Comparison of ENCODE assay signal across 8 mouse cellular contexts in genomic region chr2:164834531-164834930, GRCm38 (mm10). TPM values are rescaled to one million over a fixed set of nuclear protein-coding genes. Genes with fewer than 3 reads are reported as not detected.
DNase-seq lines count a peak whose midpoint lies in the region; ATAC-seq and TF ChIP-seq lines count a peak whose summit lies in the region.

No protein-coding gene starts in this region.

- peak; percentile 23 for DNase-seq in adrenal gland, postnatal 10 days
- DNase-seq in adrenal gland, adult 8-10 months, result no peak
- DNase-seq in MEL (ENCODE audit: low read depth, low spot score), result peak; percentile 52
- DNase-seq in limb, embryonic 10.5 days (ENCODE audit: low spot score), result no peak
- DNase-seq in midbrain, postnatal 0 days (ENCODE audit: low spot score), result no peak
- no peak for DNase-seq in adrenal gland, adult 18-20 months (ENCODE audit: low spot score in 2 of 2)
- no peak for DNase-seq in layer of hippocampus, adult 9-11 months

- H3K27ac ChIP-seq in MEL (ENCODE audit: control insufficient read depth, low read depth, low read length), result peak overlapping the region; percentile 48; the same call in 1 of the 2 replicates
- peak overlapping the region; percentile 99 for H3K27ac ChIP-seq in heart, embryonic 13.5 days (replicated peaks)
- H3K27ac ChIP-seq in limb, embryonic 10.5 days, result peak overlapping the region; percentile 93
- 0 out of 2 replicates have a peak overlapping the region, but pooled peaks have one; percentile 77 for H3K27ac ChIP-seq in midbrain, postnatal 0 days (ENCODE audit: low read depth, low read length)

- ATAC-seq in heart, embryonic 13.5 days (ENCODE audit: extremely low read depth, insufficient number of reproducible peaks, low FRiP score, low TSS enrichment), result no peak
- ATAC-seq in midbrain, postnatal 0 days (ENCODE audit: low FRiP score), result no peak

- TF ChIP-seq RAD21 in MEL (IDR thresholded peaks at IDR 0.05; ENCODE audit: low read depth, low read length), result no peak

- peak overlapping the region; percentile 98 for H3K4me2 ChIP-seq in heart, embryonic 13.5 days
- peak overlapping the region; percentile 99 for H3K4me2 ChIP-seq in midbrain, postnatal 0 days (ENCODE audit: low read depth, low read length, poor library complexity, severe bottlenecking)

- H3K27me3 ChIP-seq in MEL (ENCODE audit: control insufficient read depth in 1 of 2, insufficient read depth in 2 of 2, low read length in 2 of 2), result no peaks in the 10 kb centered on the region
- H3K27me3 ChIP-seq in heart, embryonic 13.5 days (replicated peaks), result no peaks in the 10 kb centered on the region
- H3K27me3 ChIP-seq in limb, embryonic 10.5 days (ENCODE audit: low read depth, poor library complexity, severe bottlenecking), result no peaks in the 10 kb centered on the region
- H3K27me3 ChIP-seq in midbrain, postnatal 0 days (ENCODE audit: insufficient read depth, low read length), result no peaks in the 10 kb centered on the region

- H3K36me3 ChIP-seq in MEL (ENCODE audit: control insufficient read depth in 1 of 2, insufficient read depth in 2 of 2, low read length in 2 of 2), result peaks cover 2% of the 10 kb centered on the region in 2 experiments; a peak in 1 of 4 replicates
- peaks cover 49% of the 10 kb centered on the region for H3K36me3 ChIP-seq in heart, embryonic 13.5 days
- H3K36me3 ChIP-seq in limb, embryonic 10.5 days, result peaks cover 42% of the 10 kb centered on the region
- peaks cover 21% of the 10 kb centered on the region for H3K36me3 ChIP-seq in midbrain, postnatal 0 days (ENCODE audit: insufficient read depth, low read length)

- no peak for TF ChIP-seq EP300 in MEL (IDR thresholded peaks at IDR 0.05; ENCODE audit: low read depth in 1 of 2, low read length in 2 of 2)

- WGBS in heart, embryonic 13.5 days, result 40% methylated on average over 8 of the region's 8 CpGs
- 52% methylated on average over 8 of the region's 8 CpGs for whole genome bisulfite sequencing in limb, embryonic 10.5 days
- WGBS in midbrain, postnatal 0 days, result 46% methylated on average over 8 of the region's 8 CpGs

- peak in 2 of 3 experiments; percentile 18 to 20; a peak in 3 of 6 replicates for TF ChIP-seq CTCF in MEL (IDR thresholded peaks at IDR 0.05 in 2 of 3, conservative IDR thresholded peaks at IDR 0.05 in 1 of 3; ENCODE audit: control insufficient read depth in 1 of 3, insufficient read depth in 1 of 3, low read depth in 2 of 3, low read length in 3 of 3, poor library complexity in 1 of 3, severe bottlenecking in 1 of 3)
- peak; percentile 24 for TF ChIP-seq CTCF in midbrain, postnatal 0 days (IDR thresholded peaks at IDR 0.05)

- peaks cover 18% of the 10 kb centered on the region for H3K79me2 ChIP-seq in MEL (ENCODE audit: control insufficient read depth, insufficient read depth, low read length, poor library complexity)

- H3K4me3 ChIP-seq in MEL (ENCODE audit: control insufficient read depth in 1 of 2, insufficient read depth in 1 of 2, low read depth in 2 of 2, low read length in 2 of 2), result peak overlapping the region; percentile 56 to 86
- H3K4me3 ChIP-seq in heart, embryonic 13.5 days, result peak overlapping the region; percentile 81
- H3K4me3 ChIP-seq in limb, embryonic 10.5 days, result peak overlapping the region; percentile 88
- H3K4me3 ChIP-seq in midbrain, postnatal 0 days (ENCODE audit: low read depth, low read length), result peak overlapping the region; percentile 60

- no peak; a peak in 1 of 4 replicates for TF ChIP-seq POLR2A in MEL (IDR thresholded peaks at IDR 0.05; ENCODE audit: control insufficient read depth in 1 of 2, insufficient read depth in 1 of 2, low read depth in 1 of 2, low read length in 2 of 2, poor library complexity in 1 of 2)

- H3K9me3 ChIP-seq in MEL (replicated peaks; ENCODE audit: insufficient read depth, low read length), result no peaks in the 10 kb centered on the region
- H3K9me3 ChIP-seq in heart, embryonic 13.5 days, result no peaks in the 10 kb centered on the region
- no peaks in the 10 kb centered on the region for H3K9me3 ChIP-seq in limb, embryonic 10.5 days (replicated peaks)
- H3K9me3 ChIP-seq in midbrain, postnatal 0 days (ENCODE audit: low read length), result no peaks in the 10 kb centered on the region

- peaks cover 0 to 5% of the 10 kb centered on the region in 2 experiments; a peak in 1 of 4 replicates for H3K4me1 ChIP-seq in MEL (ENCODE audit: control insufficient read depth in 1 of 2, insufficient read depth in 2 of 2, low read length in 2 of 2)
- H3K4me1 ChIP-seq in heart, embryonic 13.5 days, result peaks cover 31% of the 10 kb centered on the region
- H3K4me1 ChIP-seq in limb, embryonic 10.5 days, result peaks cover 27% of the 10 kb centered on the region
- H3K4me1 ChIP-seq in midbrain, postnatal 0 days (ENCODE audit: insufficient read depth, low read length), result peaks cover 10% of the 10 kb centered on the region

- peak overlapping the region; percentile 82 for H3K9ac ChIP-seq in MEL (ENCODE audit: control insufficient read depth, low read depth, low read length, poor library complexity, severe bottlenecking)
- H3K9ac ChIP-seq in heart, embryonic 13.5 days, result peak overlapping the region; percentile 94
- peak overlapping the region; percentile 63; the same call in 1 of the 2 replicates for H3K9ac ChIP-seq in midbrain, postnatal 0 days (replicated peaks; ENCODE audit: low read length, poor library complexity, severe bottlenecking)

TF ChIP-seq in MEL, 35 proteins besides CTCF, POLR2A, EP300 and RAD21 (continues in another document):
- TF ChIP-seq USF1 (IDR thresholded peaks at IDR 0.05; ENCODE audit: low read depth, low read length), result peak; percentile 31; the same call in 1 of the 2 replicates
- TF ChIP-seq TCF12 (IDR thresholded peaks at IDR 0.05; ENCODE audit: low read depth, low read length), result no peak

RNA-seq across cellular contexts. Expression of gene Neurl2, which starts 1.3 kb away (rescaled TPM):
- 1 to 10 TPM; 3.4 to 8.0 TPM for total RNA-seq in adrenal gland, postnatal 10 days (2021)
- 1 to 10 TPM in 3 of 4 experiments, under 1 TPM in 1; 0.90 to 4.9 (median 3.1) TPM for total RNA-seq in adrenal gland, adult 8-10 months (2022)
- 1.6 and 2.0 TPM in 2 replicates for total RNA-seq in MEL (2012; rRNA removed)
- polyA plus RNA-seq in MEL (2012; ENCODE audit: insufficient read depth in 1 of 2, insufficient read length in 2 of 2, low read depth in 1 of 2, low replicate concordance in 2 of 2, missing spikeins in 1 of 2), result 1 to 10 TPM in 1 of 2 experiments, not detected in 1; 2.6 TPM
- 44.5 and 46.7 TPM in 2 replicates for polyA plus RNA-seq in heart, embryonic 13.5 days (2015; fragmentation: Nextera tagmentation; extraction: Ambion mirVana)
- 4.0 and 6.9 TPM in 2 replicates for polyA plus RNA-seq in limb, embryonic 10.5 days (2016; fragmentation: Nextera tagmentation; extraction: Ambion mirVana)
- total RNA-seq in midbrain, postnatal 0 days (2014; rRNA removed), result 10.4 and 11.2 TPM in 2 replicates
- polyA plus RNA-seq in midbrain, postnatal 0 days (2015; fragmentation: Nextera tagmentation; extraction: Ambion mirVana), result 7.6 and 7.8 TPM in 2 replicates
- total RNA-seq in adrenal gland, adult 18-20 months (2021), result 1 to 10 TPM; 1.4 to 1.7 TPM

RNA-seq across cellular contexts. Expression of gene Ctsa, which starts 1.9 kb away (rescaled TPM):
- 100 to 1,000 TPM; 100 to 103 TPM for total RNA-seq in adrenal gland, postnatal 10 days (2021)
- 100 to 1,000 TPM; 103 to 166 (median 137) TPM for total RNA-seq in adrenal gland, adult 8-10 months (2022)
- 46.3 and 50.5 TPM in 2 replicates for total RNA-seq in MEL (2012; rRNA removed)
- polyA plus RNA-seq in MEL (2012; ENCODE audit: insufficient read depth in 1 of 2, insufficient read length in 2 of 2, low read depth in 1 of 2, low replicate concordance in 2 of 2, missing spikeins in 1 of 2), result 10 to 100 TPM in 1 of 2 experiments, not detected in 1; 87.7 TPM
- polyA plus RNA-seq in heart, embryonic 13.5 days (2015; fragmentation: Nextera tagmentation; extraction: Ambion mirVana), result 171 and 180 TPM in 2 replicates
- polyA plus RNA-seq in limb, embryonic 10.5 days (2016; fragmentation: Nextera tagmentation; extraction: Ambion mirVana), result 93.0 and 105 TPM in 2 replicates
- total RNA-seq in midbrain, postnatal 0 days (2014; rRNA removed), result 110 and 112 TPM in 2 replicates
- 101 and 102 TPM in 2 replicates for polyA plus RNA-seq in midbrain, postnatal 0 days (2015; fragmentation: Nextera tagmentation; extraction: Ambion mirVana)
- 100 to 1,000 TPM; 103 to 106 TPM for total RNA-seq in adrenal gland, adult 18-20 months (2021)

RNA-seq across cellular contexts. Expression of gene Spata25, which starts 6.2 kb away (rescaled TPM):
- not detected for total RNA-seq in adrenal gland, postnatal 10 days (2021)
- under 1 TPM in 2 of 4 experiments, not detected in 2; 0.51 to 0.86 TPM for total RNA-seq in adrenal gland, adult 8-10 months (2022)
- total RNA-seq in MEL (2012; rRNA removed), result 0.42 and 0.50 TPM in 2 replicates
- polyA plus RNA-seq in MEL (2012; ENCODE audit: insufficient read depth in 1 of 2, insufficient read length in 2 of 2, low read depth in 1 of 2, low replicate concordance in 2 of 2, missing spikeins in 1 of 2), result under 1 TPM in 1 of 2 experiments, not detected in 1; 0.13 TPM
- polyA plus RNA-seq in heart, embryonic 13.5 days (2015; fragmentation: Nextera tagmentation; extraction: Ambion mirVana), result not detected in 2 replicates
- polyA plus RNA-seq in limb, embryonic 10.5 days (2016; fragmentation: Nextera tagmentation; extraction: Ambion mirVana), result 0.36 TPM in 1 of 2 replicates, not detected in the other
- 1.1 TPM in 1 of 2 replicates, not detected in the other for total RNA-seq in midbrain, postnatal 0 days (2014; rRNA removed)
- polyA plus RNA-seq in midbrain, postnatal 0 days (2015; fragmentation: Nextera tagmentation; extraction: Ambion mirVana), result not detected in 2 replicates
- not detected for total RNA-seq in adrenal gland, adult 18-20 months (2021)

RNA-seq across cellular contexts. Expression of gene Zswim1, which starts 12.0 kb away (rescaled TPM):
- 1 to 10 TPM; 6.9 to 8.5 TPM for total RNA-seq in adrenal gland, postnatal 10 days (2021)
- total RNA-seq in adrenal gland, adult 8-10 months (2022), result 10 to 100 TPM; 11.1 to 15.3 (median 13.4) TPM
- 7.1 and 8.2 TPM in 2 replicates for total RNA-seq in MEL (2012; rRNA removed)
- 10 to 100 TPM in 1 of 2 experiments, not detected in 1; 17.4 TPM for polyA plus RNA-seq in MEL (2012; ENCODE audit: insufficient read depth in 1 of 2, insufficient read length in 2 of 2, low read depth in 1 of 2, low replicate concordance in 2 of 2, missing spikeins in 1 of 2)
- polyA plus RNA-seq in heart, embryonic 13.5 days (2015; fragmentation: Nextera tagmentation; extraction: Ambion mirVana), result 8.7 and 9.0 TPM in 2 replicates
- polyA plus RNA-seq in limb, embryonic 10.5 days (2016; fragmentation: Nextera tagmentation; extraction: Ambion mirVana), result 24.3 and 24.6 TPM in 2 replicates
- total RNA-seq in midbrain, postnatal 0 days (2014; rRNA removed), result 24.8 and 25.1 TPM in 2 replicates
- polyA plus RNA-seq in midbrain, postnatal 0 days (2015; fragmentation: Nextera tagmentation; extraction: Ambion mirVana), result 35.3 and 36.0 TPM in 2 replicates
- 10 to 100 TPM; 11.0 to 11.4 TPM for total RNA-seq in adrenal gland, adult 18-20 months (2021)

RNA-seq across cellular contexts. Expression of gene Pltp, which starts 23.0 kb away (rescaled TPM):
- total RNA-seq in adrenal gland, postnatal 10 days (2021), result 10 to 100 TPM; 31.5 to 36.6 TPM
- 10 to 100 TPM; 26.0 to 57.3 (median 35.5) TPM for total RNA-seq in adrenal gland, adult 8-10 months (2022)
- 5.2 and 6.8 TPM in 2 replicates for total RNA-seq in MEL (2012; rRNA removed)
- 10 to 100 TPM in 1 of 2 experiments, not detected in 1; 17.1 TPM for polyA plus RNA-seq in MEL (2012; ENCODE audit: insufficient read depth in 1 of 2, insufficient read length in 2 of 2, low read depth in 1 of 2, low replicate concordance in 2 of 2, missing spikeins in 1 of 2)
- 11.8 and 14.9 TPM in 2 replicates for polyA plus RNA-seq in heart, embryonic 13.5 days (2015; fragmentation: Nextera tagmentation; extraction: Ambion mirVana)
- polyA plus RNA-seq in limb, embryonic 10.5 days (2016; fragmentation: Nextera tagmentation; extraction: Ambion mirVana), result 20.2 and 24.9 TPM in 2 replicates
- total RNA-seq in midbrain, postnatal 0 days (2014; rRNA removed), result 55.5 and 59.8 TPM in 2 replicates
- 85.5 and 87.7 TPM in 2 replicates for polyA plus RNA-seq in midbrain, postnatal 0 days (2015; fragmentation: Nextera tagmentation; extraction: Ambion mirVana)
- 10 to 100 TPM; 22.5 to 55.9 TPM for total RNA-seq in adrenal gland, adult 18-20 months (2021)

Comparison
In these comparisons a context has a peak if more than half of its experiments do, and no peak if none do; other contexts are left out.
1. DNase-seq: peak in adrenal gland, postnatal 10 days (single experiment) and MEL (single experiment); none in adrenal gland, adult 8-10 months (single experiment), limb, embryonic 10.5 days (single experiment), midbrain, postnatal 0 days (single experiment), adrenal gland, adult 18-20 months (0 of 2) and layer of hippocampus, adult 9-11 months (single experiment).
2. H3K27ac ChIP-seq: peak in every context shown above with its lines; median percentile 99 in heart, embryonic 13.5 days; 93 in limb, embryonic 10.5 days; 77 in midbrain, postnatal 0 days; 48 in MEL.
3. Peak in every context shown above with its lines, with median percentiles within 50 percentile points of each other: H3K4me3 ChIP-seq and H3K9ac ChIP-seq.